Mouse (Mus musculus): ENCODE measurements at regions not wholly inside any gene's neighbourhood (a gene's known extent, or its start where the extent isn't known, plus 50 kb on each side); places are given as distances from the start of the nearest gene placed in this dataset.

DNA sequence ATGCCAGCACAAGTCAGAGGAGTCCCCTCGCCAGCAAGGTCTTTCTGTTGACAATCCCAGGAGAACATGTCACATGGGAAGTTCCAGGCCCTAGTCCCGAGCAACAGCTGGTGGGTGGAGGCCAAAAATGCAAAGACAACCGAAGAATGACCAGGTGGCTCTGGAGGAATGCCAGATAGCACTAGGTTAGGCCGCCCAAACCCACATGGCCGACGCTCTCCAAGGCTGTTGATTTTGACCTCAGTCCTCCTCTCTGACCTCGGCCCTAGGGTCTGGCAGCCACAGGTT lies 76.4 kb downstream of the Rpl14 start:
- TF ChIP-seq CTCF (IDR thresholded peaks at IDR 0.05; ENCODE audit: low read depth, low read length) (no peak), POLR2A (IDR thresholded peaks at IDR 0.05; ENCODE audit: insufficient read depth, low read length) (no peak)

Data from ES-Bruce4 (cell line).